Mouse (Mus musculus): ENCODE measurements around the gene Appl1. TPM values are rescaled to one million over a fixed set of nuclear protein-coding genes. Genes with fewer than 3 reads are reported as not detected.
A peak's percentile ranks its signal among the peaks of the same experiment; 100 is the strongest.
"Not testable (repeated sequence)": the region's sequence is repeated elsewhere in the genome, so short reads cannot be mapped to it uniquely, and the experiment has no call there.

Appl1 gene
- polyA plus RNA-seq, 1 experiment from 2014 or later: 31.3 TPM

- H3K9ac ChIP-seq (replicated peaks; ENCODE audit: low read length): no peak overlapping the region
- no peaks in the 10 kb centered on the region for H3K9me3 ChIP-seq (ENCODE audit: low read length)
- H3K36me3 ChIP-seq (ENCODE audit: insufficient read depth, low read length): no peaks in the 10 kb centered on the region
- 44% methylated on average over 9 of the region's 9 CpGs for WGBS
- no peak overlapping the region for H3K4me3 ChIP-seq (ENCODE audit: low read length)
- H3K27me3 ChIP-seq (ENCODE audit: insufficient read depth, low read length): no peaks in the 10 kb centered on the region
- peak; percentile 69; the same call in 1 of the 2 replicates for ATAC-seq (ENCODE audit: low FRiP score, low TSS enrichment)
- peak overlapping the region; percentile 9; the same call in 1 of the 2 replicates for H3K27ac ChIP-seq (ENCODE audit: low read length)
- H3K4me2 ChIP-seq (replicated peaks; ENCODE audit: low read depth, low read length): no peak overlapping the region
- H3K4me1 ChIP-seq (ENCODE audit: insufficient read depth, low read length): no peaks in the 10 kb centered on the region
Observed at GRCm38 (mm10) chr14:26913681-26914268, 57.3 kb downstream of the Appl1 start.

- Histone ChIP-seq H3K4me2 (replicated peaks; ENCODE audit: low read depth, low read length) (no peak overlapping the region), H3K4me3 (ENCODE audit: low read length) (no peak overlapping the region), H3K9me3 (ENCODE audit: low read length) (no peaks in the 10 kb centered on the region), H3K9ac (replicated peaks; ENCODE audit: low read length) (no peak overlapping the region), H3K27ac (ENCODE audit: low read length) (no peak overlapping the region), H3K4me1 (ENCODE audit: insufficient read depth, low read length) (no peaks in the 10 kb centered on the region), H3K27me3 (ENCODE audit: insufficient read depth, low read length) (no peaks in the 10 kb centered on the region), H3K36me3 (ENCODE audit: insufficient read depth, low read length) (no peaks in the 10 kb centered on the region)
- WGBS: 94% methylated on average over 13 of the region's 13 CpGs
- ATAC-seq (ENCODE audit: low FRiP score, low TSS enrichment): no peak
Observed at GRCm38 (mm10) chr14:26911826-26912225, 59.2 kb downstream of the Appl1 start.

GRCm38 (mm10) chr14:26911201-26911600 lies 59.8 kb downstream of the Appl1 start:
- Histone ChIP-seq H3K36me3 (ENCODE audit: insufficient read depth, low read length) (no peaks in the 10 kb centered on the region), H3K4me1 (ENCODE audit: insufficient read depth, low read length) (no peaks in the 10 kb centered on the region), H3K9me3 (ENCODE audit: low read length) (no peaks in the 10 kb centered on the region), H3K27ac (ENCODE audit: low read length) (no peak overlapping the region), H3K4me3 (ENCODE audit: low read length) (no peak overlapping the region), H3K4me2 (replicated peaks; ENCODE audit: low read depth, low read length) (no peak overlapping the region), H3K9ac (replicated peaks; ENCODE audit: low read length) (no peak overlapping the region), H3K27me3 (ENCODE audit: insufficient read depth, low read length) (no peaks in the 10 kb centered on the region)
- no peak for ATAC-seq (ENCODE audit: low FRiP score, low TSS enrichment)
- 71% methylated on average over 6 of the region's 6 CpGs for WGBS

- not testable (repeated sequence) for H3K4me3 ChIP-seq (ENCODE audit: low read length); H3K27me3 ChIP-seq (ENCODE audit: insufficient read depth, low read length); ATAC-seq (ENCODE audit: low FRiP score, low TSS enrichment); H3K9ac ChIP-seq (replicated peaks; ENCODE audit: low read length); H3K4me1 ChIP-seq (ENCODE audit: insufficient read depth, low read length); H3K4me2 ChIP-seq (replicated peaks; ENCODE audit: low read depth, low read length); H3K9me3 ChIP-seq (ENCODE audit: low read length); H3K36me3 ChIP-seq (ENCODE audit: insufficient read depth, low read length); H3K27ac ChIP-seq (ENCODE audit: low read length)
- WGBS: 60% methylated on average over 9 of the region's 9 CpGs
Observed at GRCm38 (mm10) chr14:26910461-26910860, 60.6 kb downstream of the Appl1 start.

GRCm38 (mm10) chr14:26907401-26907800 lies 63.6 kb downstream of the Appl1 start:
- H3K9ac ChIP-seq (replicated peaks; ENCODE audit: low read length): no peak overlapping the region
- H3K36me3 ChIP-seq (ENCODE audit: insufficient read depth, low read length): no peaks in the 10 kb centered on the region
- WGBS: 88% methylated on average over 4 of the region's 4 CpGs

GRCm38 (mm10) chr14:26900893-26901292 lies 70.1 kb downstream of the Appl1 start:
- Histone ChIP-seq H3K9me3 (ENCODE audit: low read length) (no peaks in the 10 kb centered on the region), H3K9ac (replicated peaks; ENCODE audit: low read length) (no peak overlapping the region)

More at GRCm38 (mm10) chr14:26907401-26907800, 63.6 kb downstream of the Appl1 start:
- H3K27ac ChIP-seq (ENCODE audit: low read length): no peak overlapping the region
- H3K4me1 ChIP-seq (ENCODE audit: insufficient read depth, low read length): no peaks in the 10 kb centered on the region
- no peaks in the 10 kb centered on the region for H3K9me3 ChIP-seq (ENCODE audit: low read length)
- ATAC-seq (ENCODE audit: low FRiP score, low TSS enrichment): no peak
- no peaks in the 10 kb centered on the region for H3K27me3 ChIP-seq (ENCODE audit: insufficient read depth, low read length)
- H3K4me3 ChIP-seq (ENCODE audit: low read length): no peak overlapping the region
- no peak overlapping the region for H3K4me2 ChIP-seq (replicated peaks; ENCODE audit: low read depth, low read length)

GRCm38 (mm10) chr14:26899490-26899889 lies 71.5 kb downstream of the Appl1 start:
- no peak overlapping the region for H3K9ac ChIP-seq (replicated peaks; ENCODE audit: low read length)
- H3K4me1 ChIP-seq (ENCODE audit: insufficient read depth, low read length): no peaks in the 10 kb centered on the region
- no peak overlapping the region for H3K27ac ChIP-seq (ENCODE audit: low read length)
- ATAC-seq (ENCODE audit: low FRiP score, low TSS enrichment): no peak
- no peaks in the 10 kb centered on the region for H3K27me3 ChIP-seq (ENCODE audit: insufficient read depth, low read length)
- H3K4me3 ChIP-seq (ENCODE audit: low read length): no peak overlapping the region
- H3K4me2 ChIP-seq (replicated peaks; ENCODE audit: low read depth, low read length): no peak overlapping the region
- WGBS: 79% methylated on average over 2 of the region's 2 CpGs
- no peaks in the 10 kb centered on the region for H3K36me3 ChIP-seq (ENCODE audit: insufficient read depth, low read length)
- H3K9me3 ChIP-seq (ENCODE audit: low read length): no peaks in the 10 kb centered on the region

More at GRCm38 (mm10) chr14:26900893-26901292, 70.1 kb downstream of the Appl1 start:
- Histone ChIP-seq H3K27ac (ENCODE audit: low read length) (no peak overlapping the region), H3K4me3 (ENCODE audit: low read length) (no peak overlapping the region), H3K27me3 (ENCODE audit: insufficient read depth, low read length) (no peaks in the 10 kb centered on the region), H3K36me3 (ENCODE audit: insufficient read depth, low read length) (no peaks in the 10 kb centered on the region), H3K4me1 (ENCODE audit: insufficient read depth, low read length) (no peaks in the 10 kb centered on the region), H3K4me2 (replicated peaks; ENCODE audit: low read depth, low read length) (no peak overlapping the region)
- 86% methylated on average over 12 of the region's 12 CpGs for WGBS
- no peak for ATAC-seq (ENCODE audit: low FRiP score, low TSS enrichment)

GRCm38 (mm10) chr14:26894392-26894791 lies 76.6 kb downstream of the Appl1 start, which contains the start of gene Asb14:
TSS of gene Asb14 (plus strand) at chr14:26894557.
- WGBS: 89% methylated on average over 4 of the region's 4 CpGs
- H3K4me1 ChIP-seq (ENCODE audit: insufficient read depth, low read length): no peaks in the 10 kb centered on the region
- ATAC-seq (ENCODE audit: low FRiP score, low TSS enrichment): no peak

GRCm38 (mm10) chr14:26890777-26891176 lies 80.3 kb downstream of the Appl1 start:
- Histone ChIP-seq H3K27ac (ENCODE audit: low read length) (no peak overlapping the region), H3K36me3 (ENCODE audit: insufficient read depth, low read length) (no peaks in the 10 kb centered on the region), H3K9me3 (ENCODE audit: low read length) (no peaks in the 10 kb centered on the region), H3K27me3 (ENCODE audit: insufficient read depth, low read length) (no peaks in the 10 kb centered on the region), H3K4me2 (replicated peaks; ENCODE audit: low read depth, low read length) (no peak overlapping the region), H3K4me1 (ENCODE audit: insufficient read depth, low read length) (no peaks in the 10 kb centered on the region), H3K9ac (replicated peaks; ENCODE audit: low read length) (no peak overlapping the region), H3K4me3 (ENCODE audit: low read length) (no peak overlapping the region)
- 87% methylated on average over 3 of the region's 3 CpGs for WGBS
- ATAC-seq (ENCODE audit: low FRiP score, low TSS enrichment): no peak

More at GRCm38 (mm10) chr14:26894392-26894791, 76.6 kb downstream of the Appl1 start, which contains the start of gene Asb14:
- Histone ChIP-seq H3K9me3 (ENCODE audit: low read length) (no peaks in the 10 kb centered on the region), H3K27me3 (ENCODE audit: insufficient read depth, low read length) (no peaks in the 10 kb centered on the region), H3K4me2 (replicated peaks; ENCODE audit: low read depth, low read length) (no peak within 1 kb of the TSS), H3K4me3 (ENCODE audit: low read length) (no peak within 1 kb of the TSS), H3K27ac (ENCODE audit: low read length) (no peak within 1 kb of the TSS), H3K9ac (replicated peaks; ENCODE audit: low read length) (no peak within 1 kb of the TSS), H3K36me3 (ENCODE audit: insufficient read depth, low read length) (no peaks in the 10 kb centered on the region)

GRCm38 (mm10) chr14:26887244-26887643 lies 83.8 kb downstream of the Appl1 start:
- Histone ChIP-seq H3K9ac (replicated peaks; ENCODE audit: low read length) (no peak overlapping the region), H3K27me3 (ENCODE audit: insufficient read depth, low read length) (no peaks in the 10 kb centered on the region), H3K4me1 (ENCODE audit: insufficient read depth, low read length) (no peaks in the 10 kb centered on the region), H3K4me3 (ENCODE audit: low read length) (no peak overlapping the region), H3K9me3 (ENCODE audit: low read length) (no peaks in the 10 kb centered on the region), H3K27ac (ENCODE audit: low read length) (no peak overlapping the region), H3K36me3 (ENCODE audit: insufficient read depth, low read length) (no peaks in the 10 kb centered on the region), H3K4me2 (replicated peaks; ENCODE audit: low read depth, low read length) (no peak overlapping the region)
- 0 out of 2 replicates have a peak, but pooled peaks have one; percentile 23 for ATAC-seq (ENCODE audit: low FRiP score, low TSS enrichment)
- WGBS: 84% methylated on average over 3 of the region's 3 CpGs

Measured in kidney, embryonic 16.5 days (tissue).